Mouse (Mus musculus): ENCODE data around the gene Cotl1. TPM values are rescaled to one million over a fixed set of nuclear protein-coding genes. Genes with fewer than 3 reads are reported as not detected.

Cotl1 gene
- polyA plus RNA-seq, 1 experiment from 2014 or later = 54.6 TPM

GRCm38 (mm10) chr8:119829870-119830580 is 10.3 kb downstream of the Cotl1 start:
- H3K9ac ChIP-seq (replicated peaks; ENCODE audit: low read depth) = no peak overlapping the region
- H3K36me3 ChIP-seq (ENCODE audit: insufficient read depth, low read length) = no peaks in the 10 kb centered on the region
- 70% methylated on average over 16 of the region's 16 CpGs for WGBS
- ATAC-seq = no peak
- no peaks in the 10 kb centered on the region for H3K9me3 ChIP-seq (ENCODE audit: low read length)
- H3K4me3 ChIP-seq (ENCODE audit: low read depth, low read length) = no peak overlapping the region
- no peak overlapping the region for H3K27ac ChIP-seq (ENCODE audit: low read length)
- H3K27me3 ChIP-seq (replicated peaks; ENCODE audit: insufficient read depth, low read length) = no peaks in the 10 kb centered on the region
- no peak for DNase-seq (ENCODE audit: low spot score)
- no peak overlapping the region for H3K4me2 ChIP-seq (replicated peaks; ENCODE audit: low read depth, low read length)
- TF ChIP-seq EP300 (IDR thresholded peaks at IDR 0.05) (no peak), CTCF (IDR thresholded peaks at IDR 0.05) (no peak)
- peaks cover 24% of the 10 kb centered on the region for H3K4me1 ChIP-seq (ENCODE audit: insufficient read depth, low read depth, low read length)

- Histone ChIP-seq H3K4me1 (ENCODE audit: insufficient read depth, low read depth, low read length) (peaks cover 24% of the 10 kb centered on the region), H3K27me3 (replicated peaks; ENCODE audit: insufficient read depth, low read length) (no peaks in the 10 kb centered on the region), H3K36me3 (ENCODE audit: insufficient read depth, low read length) (no peaks in the 10 kb centered on the region), H3K4me3 (ENCODE audit: low read depth, low read length) (no peak overlapping the region), H3K9me3 (ENCODE audit: low read length) (no peaks in the 10 kb centered on the region), H3K4me2 (replicated peaks; ENCODE audit: low read depth, low read length) (no peak overlapping the region), H3K9ac (replicated peaks; ENCODE audit: low read depth) (no peak overlapping the region), H3K27ac (ENCODE audit: low read length) (no peak overlapping the region)
- no peak for DNase-seq (ENCODE audit: low spot score)
- TF ChIP-seq CTCF (IDR thresholded peaks at IDR 0.05) (no peak), EP300 (IDR thresholded peaks at IDR 0.05) (no peak)
- no peak for ATAC-seq
- WGBS = 85% methylated on average over 13 of the region's 13 CpGs
These were observed 10.9 kb downstream of the Cotl1 start for GRCm38 (mm10) chr8:119829420-119829819.

- 78% methylated on average over 10 of the region's 10 CpGs for WGBS
- H3K27me3 ChIP-seq (replicated peaks; ENCODE audit: insufficient read depth, low read length) = no peaks in the 10 kb centered on the region
- no peaks in the 10 kb centered on the region for H3K9me3 ChIP-seq (ENCODE audit: low read length)
- H3K9ac ChIP-seq (replicated peaks; ENCODE audit: low read depth) = no peak overlapping the region
- DNase-seq (ENCODE audit: low spot score) = no peak
- no peak for ATAC-seq
- no peak for TF ChIP-seq EP300 (IDR thresholded peaks at IDR 0.05)
- TF ChIP-seq CTCF (IDR thresholded peaks at IDR 0.05) = no peak
- H3K4me3 ChIP-seq (ENCODE audit: low read depth, low read length) = no peak overlapping the region
- no peaks in the 10 kb centered on the region for H3K36me3 ChIP-seq (ENCODE audit: insufficient read depth, low read length)
- H3K27ac ChIP-seq (ENCODE audit: low read length) = no peak overlapping the region
- peaks cover 24% of the 10 kb centered on the region for H3K4me1 ChIP-seq (ENCODE audit: insufficient read depth, low read depth, low read length)
- no peak overlapping the region for H3K4me2 ChIP-seq (replicated peaks; ENCODE audit: low read depth, low read length)
These were observed 11.3 kb downstream of the Cotl1 start for GRCm38 (mm10) chr8:119829015-119829414.

- no peak overlapping the region for H3K9ac ChIP-seq (replicated peaks; ENCODE audit: low read depth)
- peaks cover 22% of the 10 kb centered on the region for H3K4me1 ChIP-seq (ENCODE audit: insufficient read depth, low read depth, low read length)
- no peak overlapping the region for H3K4me2 ChIP-seq (replicated peaks; ENCODE audit: low read depth, low read length)
- ATAC-seq (peak; percentile 42), DNase-seq (ENCODE audit: low spot score) (peak; percentile 89)
- H3K27me3 ChIP-seq (replicated peaks; ENCODE audit: insufficient read depth, low read length) = no peaks in the 10 kb centered on the region
- H3K9me3 ChIP-seq (ENCODE audit: low read length) = no peaks in the 10 kb centered on the region
- H3K36me3 ChIP-seq (ENCODE audit: insufficient read depth, low read length) = no peaks in the 10 kb centered on the region
- TF ChIP-seq CTCF (IDR thresholded peaks at IDR 0.05) (no peak), EP300 (IDR thresholded peaks at IDR 0.05) (0 out of 2 replicates have a peak, but pooled peaks have one; percentile 17)
- WGBS = 25% methylated on average over 4 of the region's 4 CpGs
- H3K27ac ChIP-seq (ENCODE audit: low read length) = peak overlapping the region; percentile 4; the same call in 1 of the 2 replicates
- H3K4me3 ChIP-seq (ENCODE audit: low read depth, low read length) = no peak overlapping the region
These were observed 12.6 kb downstream of the Cotl1 start for GRCm38 (mm10) chr8:119827721-119828153.

- Histone ChIP-seq H3K9me3 (ENCODE audit: low read length) (no peaks in the 10 kb centered on the region), H3K4me2 (replicated peaks; ENCODE audit: low read depth, low read length) (no peak overlapping the region), H3K9ac (replicated peaks; ENCODE audit: low read depth) (no peak overlapping the region), H3K27ac (ENCODE audit: low read length) (0 out of 2 replicates have a peak overlapping the region, but pooled peaks have one; percentile 4), H3K4me3 (ENCODE audit: low read depth, low read length) (no peak overlapping the region), H3K36me3 (ENCODE audit: insufficient read depth, low read length) (no peaks in the 10 kb centered on the region), H3K4me1 (ENCODE audit: insufficient read depth, low read depth, low read length) (peaks cover 14% of the 10 kb centered on the region), H3K27me3 (replicated peaks; ENCODE audit: insufficient read depth, low read length) (no peaks in the 10 kb centered on the region)
- 72% methylated on average over 5 of the region's 5 CpGs for WGBS
- ATAC-seq = no peak
- no peak for TF ChIP-seq CTCF (IDR thresholded peaks at IDR 0.05)
- no peak for TF ChIP-seq EP300 (IDR thresholded peaks at IDR 0.05)
- no peak for DNase-seq (ENCODE audit: low spot score)
These were observed 13.4 kb downstream of the Cotl1 start for GRCm38 (mm10) chr8:119826982-119827381.

- peaks cover 9% of the 10 kb centered on the region for H3K4me1 ChIP-seq (ENCODE audit: insufficient read depth, low read depth, low read length)
- DNase-seq (ENCODE audit: low spot score) (peak; percentile 71), ATAC-seq (no peak)
- no peaks in the 10 kb centered on the region for H3K36me3 ChIP-seq (ENCODE audit: insufficient read depth, low read length)
- H3K9ac ChIP-seq (replicated peaks; ENCODE audit: low read depth) = no peak overlapping the region
- H3K27ac ChIP-seq (ENCODE audit: low read length) = 0 out of 2 replicates have a peak overlapping the region, but pooled peaks have one; percentile 9
- no peak for TF ChIP-seq EP300 (IDR thresholded peaks at IDR 0.05)
- no peak for TF ChIP-seq CTCF (IDR thresholded peaks at IDR 0.05)
- no peaks in the 10 kb centered on the region for H3K9me3 ChIP-seq (ENCODE audit: low read length)
- no peaks in the 10 kb centered on the region for H3K27me3 ChIP-seq (replicated peaks; ENCODE audit: insufficient read depth, low read length)
- WGBS = 57% methylated on average over 19 of the region's 19 CpGs
- 0 out of 2 replicates have a peak overlapping the region, but pooled peaks have one; percentile 8 for H3K4me2 ChIP-seq (replicated peaks; ENCODE audit: low read depth, low read length)
- H3K4me3 ChIP-seq (ENCODE audit: low read depth, low read length) = no peak overlapping the region
These were observed 14.2 kb downstream of the Cotl1 start for GRCm38 (mm10) chr8:119825950-119826730.
